Mouse (Mus musculus) kidney, embryonic 15.5 days (tissue): ENCODE results near the gene Morn2. TPM values are rescaled to one million over a fixed set of nuclear protein-coding genes. Genes with fewer than 3 reads are reported as not detected.

ENCODE experiments used
- ATAC-seq: fragments of 200-750 bp; cut with Nextera tagmentation; replicated peaks from 2 replicates; pipeline ENCODE4 v1.8.0; 2017; ENCODE audit warnings: moderate TSS enrichment; ENCODE audit not compliant: low FRiP score
- H3K27ac ChIP-seq: fragments of 300-500 bp; sonication (generic); 2 replicates; pipeline ENCODE4 v1.5.1; 2015; ENCODE audit warnings: mild to moderate bottlenecking, inconsistent platforms
- H3K27me3 ChIP-seq: fragments of 300-500 bp; sonication (generic); 2 replicates; pipeline ENCODE4 v1.6.1; 2015; ENCODE audit warnings: inconsistent platforms
- H3K36me3 ChIP-seq: fragments of 300-500 bp; sonication (generic); 2 replicates; pipeline ENCODE4 v1.6.1; 2015; ENCODE audit warnings: inconsistent platforms
- H3K4me1 ChIP-seq: fragments of 300-500 bp; sonication (generic); 2 replicates; pipeline ENCODE4 v1.6.1; 2015; ENCODE audit warnings: inconsistent platforms
- H3K4me2 ChIP-seq: fragments of 300-500 bp; sonication (generic); 2 replicates; pipeline ENCODE4 v1.6.1; 2015; ENCODE audit warnings: moderate library complexity, mild to moderate bottlenecking, inconsistent platforms
- H3K4me3 ChIP-seq: fragments of 300-500 bp; sonication (generic); replicated peaks from 2 replicates; pipeline ENCODE4 v1.5.1; 2015; ENCODE audit warnings: mild to moderate bottlenecking, inconsistent platforms
- H3K9ac ChIP-seq: fragments of 300-500 bp; sonication (generic); 2 replicates; pipeline ENCODE4 v1.6.1; 2015; ENCODE audit warnings: mild to moderate bottlenecking, inconsistent platforms
- H3K9me3 ChIP-seq: fragments of 300-500 bp; sonication (generic); replicated peaks from 2 replicates; pipeline ENCODE4 v1.6.1; 2016; ENCODE audit warnings: inconsistent platforms
- WGBS: fragments of 180-500 bp; shearing (Covaris S2); methylation state at CpG from one replicate; pipeline ENCODE4 v1.1.7; 2015; ENCODE audit warnings: mixed read lengths; 5-methylcytosine and 5-hydroxymethylcytosine counted together
- polyA plus RNA-seq: library from polyadenylated mRNA; unstranded; fragments of >200 nt; fragmentation: Nextera tagmentation; extraction: Ambion mirVana; gene quantifications from 2 replicates; pipeline ENCODE4 v1.2.1, GENCODE M21; 2015

The Morn2 gene
- polyA plus RNA-seq, 1 experiment from 2014 or later = 34.6 TPM

GRCm38 (mm10) chr17:80326431-80326830 is 36.4 kb downstream of the Morn2 start:
- Histone ChIP-seq H3K4me3 (no peak overlapping the region), H3K27me3 (no peaks in the 10 kb centered on the region), H3K36me3 (no peaks in the 10 kb centered on the region), H3K9me3 (no peaks in the 10 kb centered on the region), H3K4me1 (no peaks in the 10 kb centered on the region), H3K4me2 (no peak overlapping the region), H3K9ac (no peak overlapping the region), H3K27ac (no peak overlapping the region)
- WGBS = 84% methylated on average over 3 of the region's 3 CpGs
- no peak for ATAC-seq

- 83% methylated on average over 2 of the region's 2 CpGs for WGBS
- no peaks in the 10 kb centered on the region for H3K4me1 ChIP-seq
- no peak for ATAC-seq
Observed at GRCm38 (mm10) chr17:80332386-80332785, 42.4 kb downstream of the Morn2 start.

GRCm38 (mm10) chr17:80345277-80345676 is 55.3 kb downstream of the Morn2 start:
- Histone ChIP-seq H3K4me3 (no peak overlapping the region), H3K27ac (no peak overlapping the region), H3K4me1 (0 out of 2 replicates have a peak, but pooled peaks cover 5% of the 10 kb centered on the region), H3K9me3 (no peaks in the 10 kb centered on the region), H3K9ac (no peak overlapping the region), H3K4me2 (no peak overlapping the region), H3K27me3 (no peaks in the 10 kb centered on the region), H3K36me3 (no peaks in the 10 kb centered on the region)
- WGBS = 79% methylated on average over 4 of the region's 4 CpGs
- ATAC-seq = no peak

More at GRCm38 (mm10) chr17:80332386-80332785, 42.4 kb downstream of the Morn2 start:
- H3K27me3 ChIP-seq = no peaks in the 10 kb centered on the region
- no peak overlapping the region for H3K27ac ChIP-seq
- H3K4me2 ChIP-seq = no peak overlapping the region
- H3K9ac ChIP-seq = no peak overlapping the region
- no peaks in the 10 kb centered on the region for H3K9me3 ChIP-seq
- no peaks in the 10 kb centered on the region for H3K36me3 ChIP-seq
- H3K4me3 ChIP-seq = no peak overlapping the region

GRCm38 (mm10) chr17:80346591-80347125 is 56.7 kb downstream of the Morn2 start:
- 32% methylated on average over 11 of the region's 11 CpGs for WGBS
- Histone ChIP-seq H3K4me2 (no peak overlapping the region), H3K27ac (no peak overlapping the region), H3K4me1 (0 out of 2 replicates have a peak, but pooled peaks cover 5% of the 10 kb centered on the region), H3K4me3 (no peak overlapping the region), H3K9ac (no peak overlapping the region), H3K27me3 (no peaks in the 10 kb centered on the region), H3K9me3 (no peaks in the 10 kb centered on the region), H3K36me3 (no peaks in the 10 kb centered on the region)
- ATAC-seq = no peak

Other genes starting within 250 kb of the Morn2 start
- 65.5 and 67.1 TPM in 2 replicates for gene Hnrnpll, start 227.9 kb upstream of the Morn2 start, polyA plus RNA-seq
- 18.2 and 20.8 TPM in 2 replicates for gene Galm, start 162.7 kb upstream of the Morn2 start, polyA plus RNA-seq
- 622 and 668 TPM in 2 replicates for gene Srsf7, start 82.9 kb upstream of the Morn2 start, polyA plus RNA-seq
- gene Ttc39d, start 82.7 kb upstream of the Morn2 start, polyA plus RNA-seq = 0.16 TPM in 1 of 2 replicates, not detected in the other
- 41.0 and 45.1 TPM in 2 replicates for gene Gemin6, start 65.8 kb upstream of the Morn2 start, polyA plus RNA-seq
- 15.0 and 16.6 TPM in 2 replicates for gene Dhx57, start 273 bp downstream of the Morn2 start, polyA plus RNA-seq
- 0.60 and 0.63 TPM in 2 replicates for gene Arhgef33, start 17.2 kb downstream of the Morn2 start, polyA plus RNA-seq
- 1.7 and 2.0 TPM in 2 replicates for gene Gm10190, start 83.3 kb downstream of the Morn2 start, polyA plus RNA-seq
- 4.6 TPM in 2 replicates for gene Sos1, start 190.2 kb downstream of the Morn2 start, polyA plus RNA-seq